Mouse (Mus musculus) ovary, postnatal 14 days (tissue): ENCODE data around the gene Exog.

Source experiments
- DNase-seq: peaks from one replicate; pipeline ENCODE4 v3.0.0; 2022; ENCODE audit warnings: low spot score

Gene Exog

GRCm38 (mm10) chr9:119504981-119505658, 60.4 kb downstream of the Exog start:
- DNase-seq, result no peak

- no peak for DNase-seq
Observed at GRCm38 (mm10) chr9:119510902-119511301, 66.2 kb downstream of the Exog start.

- DNase-seq, result no peak
Observed at GRCm38 (mm10) chr9:119512993-119513392, 68.2 kb downstream of the Exog start.

- no peak for DNase-seq
Observed at GRCm38 (mm10) chr9:119513816-119514215, 69.1 kb downstream of the Exog start.

GRCm38 (mm10) chr9:119514986-119515385, 70.2 kb downstream of the Exog start:
- no peak for DNase-seq
